Mouse (Mus musculus) heart, embryonic 10.5 days (tissue): ENCODE results near the gene Scn4b. TPM values are rescaled to one million over a fixed set of nuclear protein-coding genes. Genes with fewer than 3 reads are reported as not detected.

ENCODE experiments used
- DNase-seq: peaks from one replicate; pipeline ENCODE4 v3.0.0-alpha.2; 2017; ENCODE audit warnings: low spot score
- H3K27ac ChIP-seq: fragments of 300-500 bp; sonication (generic); 2 replicates; pipeline ENCODE4 v1.5.1; 2016; ENCODE audit warnings: mild to moderate bottlenecking
- H3K27me3 ChIP-seq: fragments of 300-500 bp; sonication (generic); 2 replicates; pipeline ENCODE4 v1.6.1; 2016; ENCODE audit warnings: mild to moderate bottlenecking; ENCODE audit not compliant: poor library complexity, insufficient read depth, severe bottlenecking
- H3K36me3 ChIP-seq: fragments of 300-500 bp; sonication (generic); 2 replicates; pipeline ENCODE4 v1.6.1; 2016; ENCODE audit warnings: mild to moderate bottlenecking, moderate library complexity
- H3K4me1 ChIP-seq: fragments of 300-500 bp; sonication (generic); 2 replicates; pipeline ENCODE4 v1.6.1; 2016; ENCODE audit warnings: mild to moderate bottlenecking
- H3K4me3 ChIP-seq: fragments of 300-500 bp; sonication (generic); 2 replicates; pipeline ENCODE4 v1.5.1; 2016; ENCODE audit warnings: mild to moderate bottlenecking, moderate library complexity
- H3K9me3 ChIP-seq: fragments of 300-500 bp; sonication (generic); 2 replicates; pipeline ENCODE4 v1.6.1; 2016; ENCODE audit warnings: mild to moderate bottlenecking, moderate library complexity
- WGBS: fragments of 180-500 bp; shearing (Covaris S2); methylation state at CpG from one replicate; pipeline ENCODE4 v1.1.7; 2016; 5-methylcytosine and 5-hydroxymethylcytosine counted together
- polyA plus RNA-seq: library from polyadenylated mRNA; unstranded; fragments of >200 nt; fragmentation: Nextera tagmentation; extraction: Ambion mirVana; gene quantifications from 2 replicates; pipeline ENCODE4 v1.2.1, GENCODE M21; 2016

Gene Scn4b
- polyA plus RNA-seq, 1 experiment from 2014 or later, result 1.9 TPM

GRCm38 (mm10) chr9:45117741-45118431 is 20.3 kb upstream of the Scn4b start, which contains the start of gene Scn2b:
TSS of gene Scn2b (plus strand) at chr9:45117782.
- H3K27ac ChIP-seq, result peak within 1 kb of the TSS; percentile 93
- H3K9me3 ChIP-seq, result no peaks in the 10 kb centered on the region
- H3K27me3 ChIP-seq, result peaks cover 14% of the 10 kb centered on the region; the same call in 1 of the 2 replicates
- no peak for DNase-seq
- H3K4me1 ChIP-seq, result peaks cover 31% of the 10 kb centered on the region
- WGBS, result 2% methylated on average over 13 of the region's 13 CpGs
- peak within 1 kb of the TSS; percentile 68 for H3K4me3 ChIP-seq
- H3K36me3 ChIP-seq, result no peaks in the 10 kb centered on the region

GRCm38 (mm10) chr9:45118552-45118951 is 19.6 kb upstream of the Scn4b start:
- H3K36me3 ChIP-seq, result no peaks in the 10 kb centered on the region
- H3K27me3 ChIP-seq, result peaks cover 14% of the 10 kb centered on the region; the same call in 1 of the 2 replicates
- WGBS, result 25% methylated on average over 10 of the region's 10 CpGs
- peak overlapping the region; percentile 68 for H3K4me3 ChIP-seq
- peaks cover 33% of the 10 kb centered on the region for H3K4me1 ChIP-seq
- peak overlapping the region; percentile 93 for H3K27ac ChIP-seq
- H3K9me3 ChIP-seq, result no peaks in the 10 kb centered on the region
- no peak for DNase-seq

- 91% methylated on average over 8 of the region's 8 CpGs for WGBS
- no peak overlapping the region for H3K4me3 ChIP-seq
These were observed 18.8 kb upstream of the Scn4b start for GRCm38 (mm10) chr9:45119316-45119953.

GRCm38 (mm10) chr9:45119954-45120530 is 18.2 kb upstream of the Scn4b start:
- Histone ChIP-seq H3K9me3 (no peaks in the 10 kb centered on the region), H3K27ac (no peak overlapping the region), H3K36me3 (no peaks in the 10 kb centered on the region), H3K27me3 (peaks cover 19% of the 10 kb centered on the region; the same call in 1 of the 2 replicates), H3K4me1 (peaks cover 33% of the 10 kb centered on the region), H3K4me3 (no peak overlapping the region)
- no peak for DNase-seq
- 84% methylated on average over 14 of the region's 14 CpGs for WGBS

More at GRCm38 (mm10) chr9:45119316-45119953, 18.8 kb upstream of the Scn4b start:
- peaks cover 33% of the 10 kb centered on the region for H3K4me1 ChIP-seq
- H3K9me3 ChIP-seq, result no peaks in the 10 kb centered on the region
- H3K36me3 ChIP-seq, result no peaks in the 10 kb centered on the region
- H3K27me3 ChIP-seq, result peaks cover 19% of the 10 kb centered on the region; the same call in 1 of the 2 replicates
- no peak overlapping the region for H3K27ac ChIP-seq
- DNase-seq, result no peak

- H3K36me3 ChIP-seq, result no peaks in the 10 kb centered on the region
- no peaks in the 10 kb centered on the region for H3K9me3 ChIP-seq
- H3K4me3 ChIP-seq, result no peak overlapping the region
- H3K4me1 ChIP-seq, result peaks cover 33% of the 10 kb centered on the region
- peaks cover 19% of the 10 kb centered on the region; the same call in 1 of the 2 replicates for H3K27me3 ChIP-seq
- no peak overlapping the region for H3K27ac ChIP-seq
- DNase-seq, result no peak
- WGBS, result 80% methylated on average over 6 of the region's 6 CpGs
These were observed 17.6 kb upstream of the Scn4b start for GRCm38 (mm10) chr9:45120567-45120966.

- WGBS, result 45% methylated on average over 6 of the region's 6 CpGs
- H3K9me3 ChIP-seq, result no peaks in the 10 kb centered on the region
- peaks cover 21% of the 10 kb centered on the region; the same call in 1 of the 2 replicates for H3K27me3 ChIP-seq
- H3K36me3 ChIP-seq, result peaks cover 2% of the 10 kb centered on the region; the same call in 1 of the 2 replicates
- no peak overlapping the region for H3K27ac ChIP-seq
- H3K4me3 ChIP-seq, result no peak overlapping the region
- DNase-seq, result no peak
- H3K4me1 ChIP-seq, result peaks cover 29% of the 10 kb centered on the region
These were observed 17.2 kb upstream of the Scn4b start for GRCm38 (mm10) chr9:45121001-45121400.

- Histone ChIP-seq H3K36me3 (peaks cover 4% of the 10 kb centered on the region; the same call in 1 of the 2 replicates), H3K9me3 (no peaks in the 10 kb centered on the region), H3K4me3 (peak overlapping the region; percentile 38), H3K4me1 (peaks cover 26% of the 10 kb centered on the region), H3K27me3 (peaks cover 27% of the 10 kb centered on the region; the same call in 1 of the 2 replicates), H3K27ac (0 out of 2 replicates have a peak overlapping the region, but pooled peaks have one; percentile 38)
- peak; percentile 87 for DNase-seq
- WGBS, result 3% methylated on average over 10 of the region's 10 CpGs
These were observed 16.4 kb upstream of the Scn4b start for GRCm38 (mm10) chr9:45121769-45122168.

GRCm38 (mm10) chr9:45122209-45122761 is 15.9 kb upstream of the Scn4b start:
- Histone ChIP-seq H3K27me3 (peaks cover 27% of the 10 kb centered on the region; the same call in 1 of the 2 replicates), H3K4me3 (peak overlapping the region; percentile 38), H3K36me3 (peaks cover 4% of the 10 kb centered on the region; the same call in 1 of the 2 replicates), H3K9me3 (no peaks in the 10 kb centered on the region), H3K27ac (0 out of 2 replicates have a peak overlapping the region, but pooled peaks have one; percentile 38), H3K4me1 (peaks cover 26% of the 10 kb centered on the region)
- DNase-seq, result no peak
- 28% methylated on average over 9 of the region's 9 CpGs for WGBS

GRCm38 (mm10) chr9:45125211-45125610 is 13.0 kb upstream of the Scn4b start:
- peaks cover 33% of the 10 kb centered on the region; the same call in 1 of the 2 replicates for H3K27me3 ChIP-seq
- peaks cover 13% of the 10 kb centered on the region for H3K4me1 ChIP-seq
- H3K4me3 ChIP-seq, result no peak overlapping the region
- no peak overlapping the region for H3K27ac ChIP-seq
- H3K9me3 ChIP-seq, result no peaks in the 10 kb centered on the region
- no peak for DNase-seq
- 86% methylated on average over 14 of the region's 14 CpGs for WGBS
- H3K36me3 ChIP-seq, result peaks cover 4% of the 10 kb centered on the region; the same call in 1 of the 2 replicates

GRCm38 (mm10) chr9:45126941-45127340 is 11.3 kb upstream of the Scn4b start:
- H3K4me3 ChIP-seq, result no peak overlapping the region
- no peak for DNase-seq
- H3K27ac ChIP-seq, result no peak overlapping the region
- H3K9me3 ChIP-seq, result no peaks in the 10 kb centered on the region
- H3K36me3 ChIP-seq, result peaks cover 4% of the 10 kb centered on the region; the same call in 1 of the 2 replicates
- H3K4me1 ChIP-seq, result peaks cover 11% of the 10 kb centered on the region
- peaks cover 40% of the 10 kb centered on the region; the same call in 1 of the 2 replicates for H3K27me3 ChIP-seq
- 44% methylated on average over 7 of the region's 7 CpGs for WGBS

GRCm38 (mm10) chr9:45130119-45130518 is 8.1 kb upstream of the Scn4b start:
- 58% methylated on average over 3 of the region's 3 CpGs for WGBS
- no peak overlapping the region for H3K4me3 ChIP-seq
- DNase-seq, result no peak
- H3K9me3 ChIP-seq, result no peaks in the 10 kb centered on the region
- peaks cover 4% of the 10 kb centered on the region; the same call in 1 of the 2 replicates for H3K36me3 ChIP-seq
- peaks cover 51% of the 10 kb centered on the region for H3K27me3 ChIP-seq
- no peak overlapping the region for H3K27ac ChIP-seq
- H3K4me1 ChIP-seq, result peaks cover 21% of the 10 kb centered on the region

GRCm38 (mm10) chr9:45133484-45134310 is 4.5 kb upstream of the Scn4b start:
- no peak overlapping the region for H3K27ac ChIP-seq
- no peak for DNase-seq
- H3K4me3 ChIP-seq, result no peak overlapping the region
- peaks cover 63% of the 10 kb centered on the region for H3K27me3 ChIP-seq
- no peaks in the 10 kb centered on the region for H3K9me3 ChIP-seq
- H3K4me1 ChIP-seq, result peaks cover 55% of the 10 kb centered on the region
- no peaks in the 10 kb centered on the region for H3K36me3 ChIP-seq
- 16% methylated on average over 5 of the region's 5 CpGs for WGBS
